Mouse (Mus musculus): ENCODE data around the gene AU015836.
"Not testable (repeated sequence)": the region's sequence is repeated elsewhere in the genome, so short reads cannot be mapped to it uniquely, and the experiment has no call there.

AU015836 gene

GRCm38 (mm10) chrX:93968444-93968843 lies at the start of gene AU015836:
Gene AU015836 (plus strand): TSS chrX:93968659.
- no peak for DNase-seq

GRCm38 (mm10) chrX:93919017-93919416 lies 49.4 kb upstream of the AU015836 start:
- no peak for DNase-seq

- no peak for DNase-seq
Observed at GRCm38 (mm10) chrX:93928379-93928778, 40.1 kb upstream of the AU015836 start.

- DNase-seq = no peak
Observed at GRCm38 (mm10) chrX:93928794-93929193, 39.7 kb upstream of the AU015836 start.

- no peak for DNase-seq
Observed at GRCm38 (mm10) chrX:93931694-93932093, 36.8 kb upstream of the AU015836 start.

GRCm38 (mm10) chrX:93956727-93957126 lies 11.7 kb upstream of the AU015836 start:
- no peak for DNase-seq

- DNase-seq = no peak
Observed at GRCm38 (mm10) chrX:93958502-93958901, 10.0 kb upstream of the AU015836 start.

- DNase-seq = no peak
Observed at GRCm38 (mm10) chrX:93980341-93980740, 11.9 kb downstream of the AU015836 start.

- no peak for DNase-seq
Observed at GRCm38 (mm10) chrX:93982193-93982592, 13.7 kb downstream of the AU015836 start.

GRCm38 (mm10) chrX:93985096-93985495 lies 16.6 kb downstream of the AU015836 start:
- DNase-seq = not testable (repeated sequence)

- no peak for DNase-seq
Observed at GRCm38 (mm10) chrX:94006991-94007390, 38.5 kb downstream of the AU015836 start.

GRCm38 (mm10) chrX:94009442-94009841 lies 41.0 kb downstream of the AU015836 start:
- no peak for DNase-seq

- no peak for DNase-seq
Observed at GRCm38 (mm10) chrX:94011656-94012173, 43.3 kb downstream of the AU015836 start.

- DNase-seq = no peak
Observed at GRCm38 (mm10) chrX:94012479-94013167, 44.2 kb downstream of the AU015836 start.

- no peak for DNase-seq
Observed at GRCm38 (mm10) chrX:94016891-94017290, 48.4 kb downstream of the AU015836 start.

GRCm38 (mm10) chrX:94022264-94022874 lies 53.9 kb downstream of the AU015836 start:
- no peak for DNase-seq
